Mouse (Mus musculus) adrenal gland, postnatal 10 days (tissue): ENCODE data around the gene Zfp704. TPM values are rescaled to one million over a fixed set of nuclear protein-coding genes. Genes with fewer than 3 reads are reported as not detected.
A peak's percentile ranks its signal among the peaks of the same experiment; 100 is the strongest.
"Not testable (repeated sequence)": the region's sequence is repeated elsewhere in the genome, so short reads cannot be mapped to it uniquely, and the experiment has no call there.

Experiments used
- DNase-seq: peaks from one replicate; pipeline ENCODE4 v3.0.0; 2021; ENCODE audit warnings: mixed read lengths
- total RNA-seq, 2 experiments: library from RNA; stranded (reverse); gene quantifications; 2 replicates each; pipeline ENCODE4 v1.2.3; 2021

Zfp704 gene
- total RNA-seq, 2 experiments from 2014 or later, result 17.8 to 20.3 TPM

DNA sequence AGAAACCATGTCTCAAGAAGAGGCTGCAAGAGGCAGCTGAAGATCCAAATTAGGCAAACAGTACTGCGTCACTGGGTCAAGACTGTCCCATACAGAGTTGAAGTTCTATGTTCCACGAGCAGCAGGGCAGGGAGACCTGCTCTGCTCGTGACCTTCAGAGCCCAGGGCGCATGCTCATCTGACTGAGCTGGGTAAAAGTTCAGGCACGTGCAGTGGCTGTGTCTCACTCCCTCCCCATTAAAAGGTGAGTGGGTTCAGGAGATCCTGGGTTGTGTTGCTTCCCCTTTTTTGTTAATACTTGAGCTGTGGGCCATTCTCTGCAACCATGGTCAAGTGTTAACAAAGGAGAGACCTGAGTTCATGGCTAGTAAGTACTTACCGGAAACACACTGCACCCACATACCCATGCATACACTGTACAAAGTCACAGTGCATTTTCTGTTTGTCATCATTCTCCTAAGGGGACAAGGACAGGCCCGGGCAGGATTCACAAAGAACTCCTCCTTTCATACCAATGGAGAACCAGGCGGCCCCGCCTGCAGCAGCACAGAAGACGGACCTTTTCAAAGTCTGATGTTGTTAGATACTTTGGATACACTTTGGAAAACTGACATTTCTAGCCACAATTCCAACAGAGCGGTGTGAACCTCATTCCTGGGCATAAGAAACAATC lies 10.0 kb downstream of the Zfp704 start:
- peak; percentile 30 for DNase-seq

DNA sequence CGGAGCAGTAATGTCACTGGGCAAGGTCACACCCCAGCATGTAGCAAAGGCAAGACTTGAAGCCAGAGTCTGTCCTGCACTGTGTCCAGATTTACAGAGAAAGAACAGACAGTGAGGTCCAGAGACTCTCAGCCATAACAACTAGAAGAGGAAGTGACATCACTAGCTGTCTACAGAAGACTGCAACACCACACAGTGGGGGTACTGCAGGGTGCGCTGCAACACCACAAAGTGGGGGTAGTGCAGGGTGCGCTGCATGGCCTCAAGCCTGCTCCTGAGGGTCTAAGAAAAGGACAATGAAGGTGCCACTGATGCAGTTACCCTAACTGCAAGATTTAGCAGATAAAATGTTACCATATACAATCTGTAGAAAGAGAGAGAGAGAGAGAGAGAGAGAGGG lies 11.8 kb downstream of the Zfp704 start:
- no peak for DNase-seq

DNA sequence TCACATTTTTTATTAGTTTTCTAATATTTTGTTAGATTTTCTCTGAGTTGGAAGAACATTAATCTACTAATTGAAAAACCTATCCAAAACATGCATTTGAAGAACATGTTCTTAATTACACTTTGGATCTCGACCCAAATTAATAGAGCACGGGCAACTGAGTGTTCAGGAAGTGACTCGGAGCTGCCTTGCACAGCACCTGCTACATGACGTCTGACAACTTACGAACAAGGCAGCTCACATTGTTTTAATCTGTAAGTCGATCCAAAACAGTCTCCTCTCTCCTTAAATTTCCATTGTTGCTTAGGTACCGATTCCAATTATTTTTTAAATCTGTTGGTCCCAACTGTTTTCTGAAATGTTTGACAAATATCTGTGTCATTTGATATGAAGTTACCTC lies 15.4 kb downstream of the Zfp704 start:
- DNase-seq, result no peak

DNA sequence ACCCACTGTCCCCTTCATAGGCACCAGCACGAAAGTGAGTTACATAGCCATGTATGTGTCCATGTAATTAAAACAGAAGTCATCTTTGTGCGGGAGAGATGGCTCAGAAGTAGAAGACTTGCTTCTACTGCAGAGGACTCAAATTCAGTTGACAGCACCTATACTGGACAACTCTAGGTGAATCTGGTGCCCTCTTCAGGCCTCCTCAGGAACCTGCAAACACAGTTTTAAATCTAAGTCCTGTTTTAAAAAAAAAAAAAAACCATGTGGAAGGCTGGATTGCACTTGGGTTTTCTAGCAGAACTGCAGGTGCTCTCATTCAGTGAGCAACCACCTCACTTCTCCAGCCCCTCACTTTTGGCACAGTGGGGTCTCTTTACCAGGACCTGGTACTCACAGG lies 16.1 kb downstream of the Zfp704 start:
- DNase-seq, result peak; percentile 37

DNA sequence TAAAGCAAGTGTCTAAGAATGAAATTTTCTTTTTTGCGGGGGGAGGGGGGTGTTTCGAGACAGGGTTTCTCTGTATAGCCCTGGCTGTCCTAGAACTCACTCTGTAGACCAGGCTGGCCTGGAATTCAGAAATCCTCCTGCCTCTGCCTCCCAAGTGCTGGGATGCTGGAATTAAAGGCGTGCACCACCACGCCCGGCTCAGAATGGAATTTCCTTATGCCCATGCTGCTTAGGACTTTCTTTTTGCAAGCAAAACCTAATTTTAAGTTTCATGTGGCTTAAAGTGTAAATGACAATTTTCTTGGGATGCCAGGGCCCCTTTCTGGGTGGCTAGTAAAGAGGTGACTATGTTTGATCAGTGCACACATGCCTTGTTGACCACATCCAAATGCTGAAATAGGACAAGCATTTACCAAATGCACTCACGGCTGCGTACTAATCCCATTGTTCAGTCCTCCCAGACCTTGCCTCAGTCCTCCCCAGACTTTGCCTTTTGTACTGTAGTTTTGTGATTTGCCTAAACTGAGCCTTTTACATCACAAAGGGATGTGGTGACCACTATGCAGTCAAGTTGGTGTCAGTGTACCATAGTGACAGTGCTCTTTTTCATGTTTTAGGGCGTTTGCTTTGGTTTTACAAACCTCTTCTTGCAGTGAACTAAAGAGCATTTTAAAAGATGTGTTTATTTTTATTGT lies 18.3 kb downstream of the Zfp704 start:
- DNase-seq, result no peak

DNA sequence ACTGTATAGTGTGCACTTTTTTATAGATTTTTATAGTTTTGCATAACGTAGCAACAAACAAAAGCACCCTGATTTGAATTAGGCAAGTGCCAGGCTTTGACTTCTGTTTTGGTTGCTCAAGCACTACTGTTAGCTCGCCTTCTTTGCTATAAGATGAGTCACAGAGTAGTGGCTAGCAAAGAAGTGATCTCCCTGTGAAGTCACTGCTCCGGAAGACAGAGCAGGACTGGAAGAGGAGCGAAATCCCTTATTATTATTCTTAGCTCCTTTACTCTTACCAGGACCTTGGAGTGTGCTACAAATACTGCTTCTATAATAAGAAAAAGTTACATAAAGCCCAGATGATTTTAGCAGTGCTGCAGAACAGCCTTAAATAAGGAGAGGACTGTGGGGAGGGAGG lies 21.2 kb downstream of the Zfp704 start:
- no peak for DNase-seq

DNA sequence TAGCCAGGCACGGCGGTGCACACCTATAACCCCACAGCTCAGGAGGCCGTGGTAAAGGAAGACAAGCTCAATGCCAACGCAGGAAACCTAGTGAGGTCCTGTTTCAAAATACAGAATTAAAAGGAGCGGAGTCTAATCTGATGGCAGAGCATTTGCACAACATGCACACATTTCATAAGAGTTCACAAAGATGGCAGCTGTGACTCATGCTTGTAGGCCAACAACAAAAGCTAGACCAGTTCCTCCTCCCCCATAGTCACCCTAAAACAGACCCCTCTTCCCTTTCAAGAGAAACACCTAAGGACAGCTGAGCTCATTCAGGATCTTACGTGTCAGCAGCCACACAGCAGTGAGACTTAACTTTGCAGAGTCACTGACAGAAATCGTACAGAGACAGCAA lies 22.6 kb downstream of the Zfp704 start:
- DNase-seq, result no peak

DNA sequence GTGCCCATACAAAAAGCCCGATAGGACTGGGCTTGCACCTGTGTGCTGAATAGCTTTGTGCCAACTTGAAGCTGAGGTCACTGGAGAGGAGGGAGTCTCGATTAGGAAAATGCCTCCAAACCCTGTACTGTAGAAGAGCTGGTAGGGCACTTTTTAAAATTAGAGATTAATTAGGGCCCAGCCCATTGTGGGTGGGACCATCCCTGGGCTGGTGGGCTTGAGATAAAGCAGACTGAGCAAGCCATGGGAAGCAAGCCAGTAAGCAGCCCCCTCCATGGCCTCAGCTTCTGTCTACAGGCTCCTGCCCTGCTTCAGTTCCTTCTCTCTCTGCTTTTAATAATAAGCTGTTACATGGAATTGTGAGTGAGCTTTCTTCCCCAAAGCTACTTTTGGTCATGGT lies 26.4 kb downstream of the Zfp704 start:
- no peak for DNase-seq

DNA sequence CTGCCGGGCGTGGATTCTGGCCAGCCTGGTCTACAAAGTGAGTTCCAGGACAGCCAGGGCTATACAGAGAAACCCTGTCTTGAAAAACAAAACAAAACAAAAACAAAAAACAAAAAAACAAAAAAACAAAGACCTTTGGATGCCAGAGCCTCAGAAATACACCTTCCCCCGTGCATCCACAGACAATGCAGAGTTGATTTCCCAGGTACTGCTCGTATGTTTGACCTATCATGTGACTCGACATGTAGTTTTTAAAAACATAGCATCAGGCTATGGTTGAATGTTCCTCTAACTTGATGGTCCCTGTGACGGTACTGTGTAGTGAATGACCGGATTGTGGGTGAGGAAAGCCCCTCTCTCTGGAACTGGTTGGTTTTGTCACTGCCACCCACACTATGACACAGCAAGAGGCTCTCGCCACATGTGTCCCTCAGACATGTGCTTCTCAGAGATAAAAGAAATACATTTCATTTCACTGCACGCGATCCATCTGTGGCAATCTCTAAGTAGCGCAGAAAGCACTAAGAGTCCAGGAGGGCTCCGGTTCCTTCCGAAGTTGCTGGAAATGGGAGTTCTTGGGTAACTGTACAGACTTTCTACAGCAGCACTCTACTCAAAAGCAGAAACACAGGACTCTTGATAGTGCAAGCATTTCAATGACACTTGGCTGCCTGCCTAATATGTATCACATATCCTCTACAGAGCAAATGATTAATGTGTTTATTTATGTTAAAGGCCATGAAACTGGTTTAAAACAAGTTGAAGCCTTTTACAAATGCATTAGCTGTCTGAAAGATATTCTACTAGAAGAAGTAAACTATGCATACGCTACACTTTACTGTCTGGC lies 28.7 kb downstream of the Zfp704 start:
- no peak for DNase-seq

DNA sequence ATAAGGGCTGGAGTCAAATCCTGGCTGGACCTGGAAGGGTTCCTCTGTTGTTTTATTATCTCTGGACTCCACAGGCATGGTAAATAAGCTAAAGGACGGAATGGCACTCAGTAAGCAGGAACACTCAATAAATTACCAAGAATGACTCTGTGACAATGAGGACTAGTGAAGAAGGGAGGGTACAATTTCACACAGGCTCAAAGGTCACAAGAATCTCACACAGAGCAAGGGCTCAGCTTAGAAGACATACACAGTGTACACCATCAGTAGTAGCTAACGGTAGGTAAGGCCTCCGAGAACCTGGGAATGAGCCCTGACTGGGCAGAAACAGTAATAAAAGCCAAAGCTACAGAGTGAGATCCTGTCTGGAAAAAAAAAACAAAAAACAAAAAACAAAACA lies 29.8 kb downstream of the Zfp704 start:
- DNase-seq, result no peak

DNA sequence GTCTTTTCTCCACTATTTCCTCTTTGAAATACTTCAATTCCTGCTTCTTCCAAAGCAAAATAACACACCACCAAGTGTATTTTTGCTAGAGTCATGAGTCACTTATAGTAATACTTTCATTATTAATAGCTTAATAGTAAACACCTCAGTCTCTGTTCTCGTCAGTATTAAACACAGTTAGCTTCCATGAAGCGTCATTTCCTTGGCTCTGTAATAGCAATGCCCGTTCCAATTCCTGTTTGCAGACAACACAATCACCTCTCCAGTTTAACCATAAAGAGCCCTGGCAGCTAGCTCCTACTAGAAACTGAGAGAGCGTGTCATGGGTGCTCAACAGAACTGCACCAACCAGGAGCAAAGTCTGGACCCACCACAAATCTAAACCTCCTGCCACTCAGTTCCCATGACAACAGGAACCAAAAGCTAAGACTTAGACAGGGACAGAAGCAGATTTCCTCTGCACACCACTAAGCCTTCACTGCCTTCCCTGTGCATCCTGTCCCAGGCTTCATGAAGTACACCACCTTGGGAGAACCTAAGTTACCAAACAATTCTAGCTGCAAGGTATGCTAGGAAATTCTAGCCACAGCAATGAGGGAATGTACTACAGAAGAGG lies 30.7 kb downstream of the Zfp704 start:
- DNase-seq, result no peak

DNA sequence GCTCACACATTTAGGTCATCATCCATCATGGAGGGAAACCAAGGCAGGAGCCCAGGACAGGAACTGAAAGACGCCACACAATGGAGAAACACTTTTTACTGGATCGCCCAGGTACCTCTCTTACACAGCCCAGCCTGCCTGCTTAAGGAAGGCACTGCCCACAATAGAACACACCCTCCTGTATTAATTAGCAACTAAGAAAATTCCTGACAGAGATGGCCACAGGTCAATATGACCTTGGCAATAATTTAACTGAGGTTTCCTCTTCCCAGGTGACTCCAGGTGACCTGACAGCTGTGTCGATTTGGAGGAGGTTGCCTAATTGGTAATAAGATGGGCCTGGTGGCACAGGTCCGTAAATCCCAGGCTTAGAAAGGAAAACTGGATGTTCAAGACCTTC lies 33.0 kb downstream of the Zfp704 start:
- no peak for DNase-seq

DNA sequence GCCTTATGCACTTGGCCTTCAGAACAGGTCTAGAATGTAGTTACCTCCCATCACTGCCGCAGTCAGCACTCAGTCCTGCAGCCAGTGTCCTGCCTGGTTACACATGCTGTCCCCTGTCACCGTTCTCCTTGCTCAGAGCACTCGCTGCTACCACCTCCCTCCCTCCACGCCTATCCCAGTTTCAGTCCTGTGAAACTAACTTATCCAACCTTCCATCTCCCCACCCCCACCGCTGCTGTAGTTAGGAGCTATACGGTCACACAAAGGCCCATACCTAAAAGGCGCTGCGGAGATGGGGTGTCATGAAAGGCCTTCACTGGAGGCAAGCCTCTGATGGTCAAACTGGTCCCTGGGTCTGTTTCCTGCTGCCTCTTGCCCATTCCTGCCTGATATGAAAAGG lies 35.6 kb downstream of the Zfp704 start:
- no peak for DNase-seq

DNA sequence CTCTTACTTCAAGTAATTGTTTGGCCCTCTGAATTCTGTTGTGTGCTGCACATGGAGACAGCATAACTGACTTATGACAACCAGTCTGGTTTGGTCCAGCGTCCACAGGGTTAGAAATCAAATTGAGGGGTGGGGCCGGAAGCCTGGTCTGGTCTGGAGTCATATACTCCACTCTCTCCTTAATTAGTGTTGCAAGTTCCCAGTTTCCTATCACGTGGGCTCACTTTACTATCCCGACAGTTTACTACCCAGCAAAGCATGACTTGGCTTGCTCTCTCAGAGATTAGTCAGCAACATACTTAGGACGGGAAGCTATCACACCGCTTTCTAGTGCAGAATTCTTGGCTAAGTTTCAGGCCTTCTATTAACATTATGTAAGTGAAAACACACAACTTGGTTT lies 36.3 kb downstream of the Zfp704 start:
- DNase-seq, result peak; percentile 41

DNA sequence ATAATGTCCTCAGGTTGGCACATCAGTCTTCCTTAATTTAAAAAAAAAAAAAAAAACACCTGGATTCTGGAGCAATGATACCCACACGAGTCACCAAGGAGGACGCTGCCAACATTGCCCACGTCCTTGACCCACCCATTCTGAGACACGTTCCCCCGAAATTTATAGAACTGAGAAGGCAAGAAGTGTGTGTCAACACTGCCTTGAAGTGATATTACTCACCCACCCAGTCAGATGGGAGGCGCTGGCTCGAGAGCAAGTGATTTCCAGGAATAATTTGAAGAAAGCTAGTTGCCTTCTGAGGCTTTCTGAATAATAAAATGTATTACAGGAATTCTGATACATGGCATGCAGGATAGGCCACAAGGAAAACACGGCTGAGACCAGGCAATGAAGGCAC lies 37.6 kb downstream of the Zfp704 start:
- peak; percentile 28 for DNase-seq

DNA sequence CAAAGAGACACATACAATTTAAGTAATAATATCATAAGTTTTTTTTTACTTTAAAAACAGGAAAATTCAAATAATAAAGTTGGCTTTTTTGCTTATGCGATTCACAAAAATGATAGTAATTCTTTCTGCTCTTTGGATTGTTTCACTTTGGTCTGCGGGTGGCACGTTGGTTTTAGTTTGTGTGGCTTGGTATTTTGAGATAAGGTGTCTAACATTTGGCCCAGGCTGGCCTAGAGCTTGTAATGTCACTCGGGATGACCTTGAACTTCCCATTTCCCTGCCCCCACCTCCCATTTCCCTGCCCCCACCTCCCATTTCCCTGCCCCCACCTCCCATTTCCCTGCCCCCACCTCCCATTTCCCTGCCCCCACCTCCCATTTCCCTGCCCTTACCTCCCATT lies 39.1 kb downstream of the Zfp704 start:
- no peak for DNase-seq

DNA sequence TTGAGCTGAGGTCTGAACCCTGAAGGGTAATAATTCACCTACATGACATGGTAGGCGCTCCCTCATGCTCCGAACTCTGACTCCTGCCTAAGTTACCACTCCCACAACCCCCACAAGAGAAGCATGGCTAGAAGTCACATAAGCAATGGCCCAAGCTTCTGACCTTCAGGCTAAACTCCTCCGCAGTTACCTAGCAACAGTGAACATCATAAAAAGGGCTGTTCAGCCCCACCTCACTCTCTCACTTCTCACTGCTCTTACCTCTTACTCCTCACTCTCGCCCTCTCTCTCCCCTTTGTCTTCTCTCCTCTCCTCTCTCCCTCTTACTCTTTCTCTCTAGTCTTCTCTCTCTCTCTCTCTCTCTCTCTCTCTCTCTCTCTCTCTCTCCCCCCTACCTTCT lies 40.2 kb downstream of the Zfp704 start:
- not testable (repeated sequence) for DNase-seq

DNA sequence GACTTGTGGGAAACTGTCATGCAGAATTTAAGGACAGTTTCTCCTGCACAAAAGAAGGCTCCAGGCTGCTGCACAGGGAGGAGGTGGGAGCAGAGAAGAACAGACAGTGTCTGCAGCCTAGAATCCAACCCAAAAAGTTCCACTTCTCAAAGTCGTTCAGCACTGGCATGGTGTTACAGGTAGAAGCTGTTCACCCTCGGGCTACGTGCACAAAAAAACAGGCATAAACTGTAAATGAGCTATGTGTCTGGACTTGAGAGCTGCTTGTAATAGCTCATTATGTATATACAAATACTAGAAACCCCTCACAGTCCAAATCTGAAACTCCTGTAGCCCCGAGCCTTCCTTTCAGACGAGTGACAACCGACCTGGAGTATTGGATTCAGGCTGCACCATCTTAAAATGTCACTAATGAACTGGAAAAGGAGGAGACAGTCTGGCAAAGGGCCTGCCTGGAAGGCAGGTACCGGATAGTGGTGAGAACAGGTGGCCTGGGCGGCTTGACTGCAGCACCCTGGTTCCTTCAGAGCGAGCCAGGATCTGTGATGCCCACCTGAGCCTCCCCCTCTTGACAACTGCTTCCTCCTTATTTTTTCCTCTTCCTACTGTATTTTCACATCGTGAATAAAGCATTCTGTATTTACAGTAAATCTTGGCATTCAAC lies 41.2 kb downstream of the Zfp704 start:
- DNase-seq, result no peak

DNA sequence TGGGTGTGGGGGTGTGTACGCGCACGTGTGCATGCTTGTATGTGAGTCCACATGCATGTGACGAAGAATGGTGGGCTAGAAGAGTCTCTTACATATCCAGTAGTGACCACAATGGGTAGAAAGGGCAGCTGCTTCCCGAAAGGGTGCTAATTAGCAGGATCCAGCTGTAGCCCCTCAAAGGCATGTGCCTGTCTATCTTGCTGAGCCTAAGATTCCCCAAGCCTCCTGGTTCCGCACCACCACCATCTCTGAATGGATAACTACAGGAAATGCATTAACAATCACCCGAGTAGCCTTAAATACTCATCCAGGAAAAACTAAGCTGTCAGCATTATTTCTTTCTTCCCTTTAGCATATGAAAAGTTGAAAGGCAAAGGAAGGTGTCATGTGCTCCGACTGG lies 41.9 kb downstream of the Zfp704 start:
- DNase-seq, result no peak

DNA sequence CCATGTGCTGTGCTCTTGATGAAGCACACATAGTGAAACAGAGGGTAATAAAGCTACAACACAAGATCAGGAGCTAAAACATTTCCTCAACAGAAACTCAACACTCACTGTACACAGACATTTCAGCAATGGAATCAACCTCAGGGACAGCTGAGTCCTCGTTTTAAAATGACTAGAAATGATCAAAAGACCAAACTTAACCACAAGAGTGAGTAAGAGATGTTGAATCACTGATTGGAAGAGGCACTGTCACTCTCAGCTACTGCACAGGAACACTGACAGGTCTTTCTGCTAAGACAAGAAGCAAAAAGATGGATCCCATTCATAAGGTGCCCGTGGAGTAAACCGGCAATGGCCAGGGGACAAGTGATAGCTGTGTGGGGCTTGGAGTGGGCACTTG lies 43.1 kb downstream of the Zfp704 start:
- no peak for DNase-seq

DNA sequence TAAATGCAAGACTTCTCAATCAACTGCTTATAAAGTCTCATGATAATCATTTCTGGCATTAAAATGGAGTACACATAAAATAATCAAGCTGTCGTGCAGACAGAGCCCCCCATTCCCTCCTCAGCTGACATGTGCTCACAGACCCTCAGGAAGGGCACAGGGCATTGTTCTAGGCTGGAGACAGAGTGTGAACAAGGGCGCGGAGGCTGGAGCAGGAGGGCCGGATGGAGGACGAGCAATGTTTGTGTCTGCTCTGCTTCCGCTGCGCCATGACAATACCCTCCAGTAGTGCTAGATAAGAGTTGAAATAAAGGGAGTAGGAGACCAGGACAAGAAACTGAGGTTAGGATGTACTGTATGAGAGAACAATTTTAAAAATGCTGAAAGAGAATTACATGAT lies 46.3 kb downstream of the Zfp704 start:
- DNase-seq, result no peak

DNA sequence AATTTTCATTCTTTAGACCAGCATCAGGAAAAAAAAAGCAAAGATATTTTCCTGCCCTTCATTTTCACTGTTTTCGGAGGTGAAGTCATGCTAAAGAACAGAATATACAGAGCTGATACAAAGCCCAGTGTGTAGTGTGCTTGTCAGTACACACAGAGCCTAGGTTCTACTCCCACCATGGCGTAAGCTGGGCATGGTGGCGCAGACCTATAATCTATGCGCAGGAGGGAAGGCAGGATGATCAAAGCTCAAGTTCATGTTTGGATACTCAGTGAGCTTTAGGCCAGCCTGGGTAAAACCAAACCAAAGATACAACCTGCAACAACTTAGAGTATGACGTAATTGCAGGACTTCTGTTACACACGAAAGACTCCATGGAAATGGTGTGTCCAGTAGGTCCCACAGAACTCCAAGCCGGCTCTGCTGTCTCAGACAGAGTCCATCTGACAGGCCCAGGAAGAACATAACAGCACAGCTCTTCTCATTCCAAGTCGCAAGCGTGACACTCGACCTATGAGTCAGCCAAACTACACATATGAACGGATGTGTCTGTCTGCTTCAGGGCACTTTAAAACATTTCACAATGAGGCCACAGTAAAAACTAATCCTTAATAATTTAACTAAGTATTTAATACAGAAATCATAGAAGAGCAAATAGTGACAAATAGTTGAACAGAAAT lies 47.1 kb downstream of the Zfp704 start:
- no peak for DNase-seq
